Mouse (Mus musculus) forebrain, embryonic 10.5 days (tissue): ENCODE data around the gene Bend7. TPM values are rescaled to one million over a fixed set of nuclear protein-coding genes. Genes with fewer than 3 reads are reported as not detected.

ENCODE experiments used
- DNase-seq: peaks from one replicate; pipeline ENCODE4 v3.0.0-alpha.2; 2017; ENCODE audit warnings: low spot score; ENCODE audit errors: extremely low spot score
- H3K27ac ChIP-seq: fragments of 300-500 bp; sonication (generic); 2 replicates; pipeline ENCODE4 v1.5.1; 2016; ENCODE audit warnings: mild to moderate bottlenecking
- H3K27me3 ChIP-seq: fragments of 300-500 bp; sonication (generic); 2 replicates; pipeline ENCODE4 v1.6.1; 2016; ENCODE audit warnings: mild to moderate bottlenecking; ENCODE audit not compliant: poor library complexity, severe bottlenecking
- H3K36me3 ChIP-seq: fragments of 300-500 bp; sonication (generic); replicated peaks from 2 replicates; pipeline ENCODE4 v1.6.1; 2016; ENCODE audit warnings: mild to moderate bottlenecking, moderate library complexity
- H3K4me1 ChIP-seq: fragments of 300-500 bp; sonication (generic); 2 replicates; pipeline ENCODE4 v1.6.1; 2016
- H3K4me3 ChIP-seq: fragments of 300-500 bp; sonication (generic); 2 replicates; pipeline ENCODE4 v1.5.1; 2016; ENCODE audit warnings: mild to moderate bottlenecking, moderate library complexity
- H3K9me3 ChIP-seq: fragments of 300-500 bp; sonication (generic); 2 replicates; pipeline ENCODE4 v1.6.1; 2016; ENCODE audit warnings: mild to moderate bottlenecking, moderate library complexity
- WGBS: fragments of 180-500 bp; shearing (Covaris S2); methylation state at CpG from one replicate; pipeline ENCODE4 v1.1.7; 2016; 5-methylcytosine and 5-hydroxymethylcytosine counted together
- polyA plus RNA-seq: library from polyadenylated mRNA; unstranded; fragments of >200 nt; fragmentation: Nextera tagmentation; extraction: Ambion mirVana; gene quantifications from 2 replicates; pipeline ENCODE4 v1.2.1, GENCODE M21; 2016

The Bend7 gene
- polyA plus RNA-seq, 1 experiment from 2014 or later: 2.0 TPM

DNA sequence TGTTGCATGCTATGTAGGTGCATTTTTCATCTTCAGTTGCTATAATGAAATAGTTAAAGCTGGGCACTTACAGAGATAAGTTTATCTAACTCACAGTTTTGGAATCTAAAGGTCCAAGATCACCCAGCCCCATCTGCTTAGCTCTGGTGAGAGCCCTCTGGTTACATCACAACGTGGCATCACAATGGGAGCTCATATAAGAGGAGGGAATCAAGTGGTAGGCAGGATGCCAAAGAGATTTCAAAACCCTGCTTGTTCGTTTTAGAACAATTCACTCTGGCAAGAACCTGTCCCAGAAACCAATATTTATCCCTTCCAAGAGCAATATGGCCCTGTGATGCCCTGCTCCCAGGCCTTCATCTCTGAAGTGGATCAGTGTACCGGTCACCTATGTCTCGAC is 114.5 kb downstream of the Bend7 start:
- Histone ChIP-seq H3K4me1 (peaks cover 2% of the 10 kb centered on the region; the same call in 1 of the 2 replicates), H3K9me3 (no peaks in the 10 kb centered on the region), H3K27ac (no peak overlapping the region), H3K4me3 (no peak overlapping the region), H3K36me3 (no peaks in the 10 kb centered on the region), H3K27me3 (no peaks in the 10 kb centered on the region)
- WGBS: 82% methylated on average over 4 of the region's 4 CpGs
- DNase-seq: no peak

DNA sequence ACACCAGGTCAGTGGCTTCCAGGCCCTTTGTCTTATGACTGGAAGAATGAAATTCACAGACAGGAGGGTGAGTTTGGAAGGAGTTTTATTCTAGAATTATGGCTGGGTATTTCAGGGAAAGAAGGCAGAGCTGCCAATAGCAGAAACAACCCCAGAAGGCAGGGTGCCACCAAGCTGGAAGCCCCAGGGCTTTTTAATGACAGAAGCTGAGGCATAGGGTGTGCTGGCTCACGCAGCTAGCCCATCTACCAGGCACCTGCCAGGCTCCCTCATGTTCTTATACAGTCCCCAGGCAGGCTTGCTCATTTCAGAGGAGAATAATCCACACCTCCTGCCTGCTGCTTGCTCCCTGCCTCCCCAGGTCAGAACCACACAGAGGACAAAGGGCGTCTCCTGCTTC is 131.8 kb downstream of the Bend7 start:
- Histone ChIP-seq H3K4me1 (no peaks in the 10 kb centered on the region), H3K27ac (no peak overlapping the region), H3K4me3 (no peak overlapping the region), H3K27me3 (no peaks in the 10 kb centered on the region), H3K36me3 (no peaks in the 10 kb centered on the region), H3K9me3 (no peaks in the 10 kb centered on the region)
- 81% methylated on average over 2 of the region's 2 CpGs for WGBS
- DNase-seq: no peak

Other genes starting within 250 kb of the Bend7 start
- 39.5 and 41.0 TPM in 2 replicates for gene Prpf18, start 65.7 kb upstream of the Bend7 start, polyA plus RNA-seq
- 126 and 130 TPM in 2 replicates for gene Sephs1, start 163.7 kb downstream of the Bend7 start, polyA plus RNA-seq
- gene Phyh, start 201.2 kb downstream of the Bend7 start, polyA plus RNA-seq: 37.0 and 37.3 TPM in 2 replicates